Mouse (Mus musculus): ENCODE measurements around the gene Gm21822. TPM values are rescaled to one million over a fixed set of nuclear protein-coding genes. Genes with fewer than 3 reads are reported as not detected.
"Not testable (repeated sequence)": the region's sequence is repeated elsewhere in the genome, so short reads cannot be mapped to it uniquely, and the experiment has no call there.

Gene Gm21822
- polyA plus RNA-seq (2016; fragmentation: Nextera tagmentation; extraction: Ambion mirVana): not detected in 2 replicates

- not testable (repeated sequence) for H3K9ac ChIP-seq (replicated peaks); H3K9me3 ChIP-seq; ATAC-seq (ENCODE audit: low FRiP score, low read depth); H3K27me3 ChIP-seq; H3K4me2 ChIP-seq (replicated peaks); H3K36me3 ChIP-seq; H3K27ac ChIP-seq (replicated peaks); H3K4me1 ChIP-seq; H3K4me3 ChIP-seq
- no CpG with 5 or more reads among the region's 3 CpGs for WGBS
These were observed at the start of gene Gm21822 for GRCm38 (mm10) chrY:18654182-18654581. Gene Gm21822 (plus strand): TSS chrY:18654482.
